Mouse (Mus musculus): ENCODE measurements around the gene Gm49601. TPM values are rescaled to one million over a fixed set of nuclear protein-coding genes. Genes with fewer than 3 reads are reported as not detected.
A peak's percentile ranks its signal among the peaks of the same experiment; 100 is the strongest.

The Gm49601 gene
- polyA plus RNA-seq, 1 experiment from 2014 or later, result 1.0 TPM

GRCm38 (mm10) chr16:18584901-18585510 is 41.2 kb downstream of the Gm49601 start:
- ATAC-seq (replicated peaks; ENCODE audit: insufficient number of reproducible peaks, low FRiP score, low TSS enrichment), result no peak
- peak overlapping the region; percentile 52 for H3K4me3 ChIP-seq (ENCODE audit: low read depth, low read length)
- peaks cover 98% of the 10 kb centered on the region for H3K27me3 ChIP-seq (ENCODE audit: control insufficient read depth, insufficient read depth, low read length)
- 24% methylated on average over 10 of the region's 10 CpGs for WGBS (ENCODE audit: insufficient replicate concordance)
- H3K9ac ChIP-seq (ENCODE audit: low read depth, low read length), result no peak overlapping the region
- H3K36me3 ChIP-seq (ENCODE audit: control insufficient read depth, insufficient read depth, low read length), result no peaks in the 10 kb centered on the region
- H3K27ac ChIP-seq (ENCODE audit: low read depth, low read length), result no peak overlapping the region
- H3K4me1 ChIP-seq (ENCODE audit: control insufficient read depth, insufficient read depth, low read length), result peaks cover 39% of the 10 kb centered on the region
- H3K4me2 ChIP-seq, result peak overlapping the region; percentile 86; the same call in 1 of the 2 replicates
- H3K9me3 ChIP-seq (replicated peaks; ENCODE audit: control insufficient read depth, low read length), result no peaks in the 10 kb centered on the region

DNA sequence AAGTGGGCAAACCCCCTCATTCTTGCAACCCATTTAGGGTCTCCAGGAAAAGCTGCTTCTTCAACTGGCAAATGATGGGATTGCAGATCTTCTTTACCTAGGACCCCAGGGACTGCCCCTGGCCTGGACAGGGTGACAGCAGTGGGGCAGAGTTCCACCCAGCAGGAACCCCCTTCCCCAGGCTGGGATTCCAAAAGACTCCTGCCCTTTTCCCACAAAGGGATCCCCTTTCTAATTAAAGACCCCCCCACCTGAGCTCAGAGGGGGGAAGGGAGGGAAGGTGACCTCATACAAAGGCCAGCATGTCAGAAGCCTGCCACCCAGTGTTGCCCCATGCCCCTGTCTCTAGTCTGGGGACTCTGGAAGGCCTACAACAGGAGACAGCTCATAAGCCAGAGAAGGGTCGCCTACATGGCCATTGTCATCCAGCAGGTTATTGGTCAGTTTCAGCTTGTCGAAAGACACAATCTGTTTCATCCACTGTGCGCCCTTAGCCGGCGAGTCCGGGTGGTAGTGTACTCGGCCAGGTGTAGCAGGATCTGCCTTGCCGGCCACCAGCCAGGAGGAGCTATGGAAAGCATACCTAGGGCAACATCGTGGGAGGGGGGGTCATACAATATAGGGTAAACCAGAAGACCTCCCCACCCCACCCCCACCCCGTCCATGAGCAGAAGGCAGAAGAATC is 42.4 kb downstream of the Gm49601 start:
- H3K4me2 ChIP-seq, result no peak overlapping the region
- peaks cover 95% of the 10 kb centered on the region for H3K27me3 ChIP-seq (ENCODE audit: control insufficient read depth, insufficient read depth, low read length)
- peaks cover 35% of the 10 kb centered on the region for H3K4me1 ChIP-seq (ENCODE audit: control insufficient read depth, insufficient read depth, low read length)
- WGBS (ENCODE audit: insufficient replicate concordance), result 30% methylated on average over 10 of the region's 10 CpGs
- H3K4me3 ChIP-seq (ENCODE audit: low read depth, low read length), result no peak overlapping the region
- no peak overlapping the region for H3K9ac ChIP-seq (ENCODE audit: low read depth, low read length)
- H3K27ac ChIP-seq (ENCODE audit: low read depth, low read length), result no peak overlapping the region
- ATAC-seq (replicated peaks; ENCODE audit: insufficient number of reproducible peaks, low FRiP score, low TSS enrichment), result no peak
- H3K36me3 ChIP-seq (ENCODE audit: control insufficient read depth, insufficient read depth, low read length), result no peaks in the 10 kb centered on the region
- H3K9me3 ChIP-seq (replicated peaks; ENCODE audit: control insufficient read depth, low read length), result no peaks in the 10 kb centered on the region

DNA sequence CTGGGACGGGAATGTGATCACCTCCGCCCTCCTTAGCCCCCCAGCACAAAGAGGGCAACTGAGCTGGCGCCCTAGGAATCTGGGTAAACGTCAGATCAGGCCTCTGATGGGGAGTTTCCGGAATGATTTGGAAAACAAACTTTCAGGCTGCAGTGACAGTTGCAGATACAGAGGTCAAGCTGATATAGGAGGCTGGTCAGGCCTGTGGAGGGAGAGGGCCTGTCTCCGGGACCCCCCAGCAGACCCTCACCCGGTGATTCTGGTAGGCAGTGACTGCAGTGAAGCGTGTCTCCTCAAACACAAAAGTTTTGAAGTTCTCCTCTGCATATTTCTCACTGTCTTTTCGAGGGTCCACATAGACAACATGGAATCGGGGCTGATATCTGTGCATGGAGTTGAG is 43.1 kb downstream of the Gm49601 start:
- Histone ChIP-seq H3K9ac (ENCODE audit: low read depth, low read length) (no peak overlapping the region), H3K9me3 (replicated peaks; ENCODE audit: control insufficient read depth, low read length) (no peaks in the 10 kb centered on the region), H3K4me1 (ENCODE audit: control insufficient read depth, insufficient read depth, low read length) (peaks cover 30% of the 10 kb centered on the region), H3K4me3 (ENCODE audit: low read depth, low read length) (no peak overlapping the region), H3K4me2 (no peak overlapping the region), H3K27ac (ENCODE audit: low read depth, low read length) (no peak overlapping the region), H3K36me3 (ENCODE audit: control insufficient read depth, insufficient read depth, low read length) (no peaks in the 10 kb centered on the region), H3K27me3 (ENCODE audit: control insufficient read depth, insufficient read depth, low read length) (peaks cover 91% of the 10 kb centered on the region)
- no peak for ATAC-seq (replicated peaks; ENCODE audit: insufficient number of reproducible peaks, low FRiP score, low TSS enrichment)
- WGBS (ENCODE audit: insufficient replicate concordance), result 18% methylated on average over 10 of the region's 10 CpGs

- no peak for ATAC-seq (replicated peaks; ENCODE audit: insufficient number of reproducible peaks, low FRiP score, low TSS enrichment)
- WGBS (ENCODE audit: insufficient replicate concordance), result 2% methylated on average over 48 of the region's 67 CpGs
Observed at GRCm38 (mm10) chr16:18582426-18583148, 43.6 kb downstream of the Gm49601 start.

GRCm38 (mm10) chr16:18581623-18582205 is 44.5 kb downstream of the Gm49601 start:
- Histone ChIP-seq H3K9me3 (replicated peaks; ENCODE audit: control insufficient read depth, low read length) (no peaks in the 10 kb centered on the region), H3K9ac (ENCODE audit: low read depth, low read length) (peak overlapping the region; percentile 36; the same call in 1 of the 2 replicates), H3K4me1 (ENCODE audit: control insufficient read depth, insufficient read depth, low read length) (peaks cover 23% of the 10 kb centered on the region), H3K36me3 (ENCODE audit: control insufficient read depth, insufficient read depth, low read length) (no peaks in the 10 kb centered on the region), H3K27ac (ENCODE audit: low read depth, low read length) (no peak overlapping the region), H3K27me3 (ENCODE audit: control insufficient read depth, insufficient read depth, low read length) (peaks cover 78% of the 10 kb centered on the region), H3K4me2 (peak overlapping the region; percentile 62), H3K4me3 (ENCODE audit: low read depth, low read length) (peak overlapping the region; percentile 43)
- WGBS (ENCODE audit: insufficient replicate concordance), result 3% methylated on average over 66 of the region's 66 CpGs
- ATAC-seq (replicated peaks; ENCODE audit: insufficient number of reproducible peaks, low FRiP score, low TSS enrichment), result no peak

More at GRCm38 (mm10) chr16:18582426-18583148, 43.6 kb downstream of the Gm49601 start:
- Histone ChIP-seq H3K4me3 (ENCODE audit: low read depth, low read length) (peak overlapping the region; percentile 43), H3K36me3 (ENCODE audit: control insufficient read depth, insufficient read depth, low read length) (no peaks in the 10 kb centered on the region), H3K4me2 (peak overlapping the region; percentile 62), H3K9me3 (replicated peaks; ENCODE audit: control insufficient read depth, low read length) (no peaks in the 10 kb centered on the region), H3K27ac (ENCODE audit: low read depth, low read length) (no peak overlapping the region), H3K9ac (ENCODE audit: low read depth, low read length) (peak overlapping the region; percentile 36; the same call in 1 of the 2 replicates), H3K4me1 (ENCODE audit: control insufficient read depth, insufficient read depth, low read length) (peaks cover 24% of the 10 kb centered on the region), H3K27me3 (ENCODE audit: control insufficient read depth, insufficient read depth, low read length) (peaks cover 86% of the 10 kb centered on the region)

- H3K4me3 ChIP-seq (ENCODE audit: low read depth, low read length), result peak overlapping the region; percentile 43
- no peaks in the 10 kb centered on the region for H3K9me3 ChIP-seq (replicated peaks; ENCODE audit: control insufficient read depth, low read length)
- no peak for ATAC-seq (replicated peaks; ENCODE audit: insufficient number of reproducible peaks, low FRiP score, low TSS enrichment)
- H3K36me3 ChIP-seq (ENCODE audit: control insufficient read depth, insufficient read depth, low read length), result no peaks in the 10 kb centered on the region
- WGBS (ENCODE audit: insufficient replicate concordance), result 13% methylated on average over 21 of the region's 21 CpGs
- H3K27me3 ChIP-seq (ENCODE audit: control insufficient read depth, insufficient read depth, low read length), result peaks cover 73% of the 10 kb centered on the region
- H3K27ac ChIP-seq (ENCODE audit: low read depth, low read length), result no peak overlapping the region
- H3K9ac ChIP-seq (ENCODE audit: low read depth, low read length), result no peak overlapping the region
- H3K4me1 ChIP-seq (ENCODE audit: control insufficient read depth, insufficient read depth, low read length), result peaks cover 18% of the 10 kb centered on the region
- H3K4me2 ChIP-seq, result peak overlapping the region; percentile 62
Observed at GRCm38 (mm10) chr16:18581050-18581622, 45.1 kb downstream of the Gm49601 start.

- Histone ChIP-seq H3K4me1 (ENCODE audit: control insufficient read depth, insufficient read depth, low read length) (peaks cover 12% of the 10 kb centered on the region), H3K4me3 (ENCODE audit: low read depth, low read length) (no peak overlapping the region), H3K36me3 (ENCODE audit: control insufficient read depth, insufficient read depth, low read length) (no peaks in the 10 kb centered on the region), H3K27ac (ENCODE audit: low read depth, low read length) (no peak overlapping the region), H3K9me3 (replicated peaks; ENCODE audit: control insufficient read depth, low read length) (no peaks in the 10 kb centered on the region), H3K9ac (ENCODE audit: low read depth, low read length) (no peak overlapping the region), H3K4me2 (no peak overlapping the region), H3K27me3 (ENCODE audit: control insufficient read depth, insufficient read depth, low read length) (peaks cover 65% of the 10 kb centered on the region)
- ATAC-seq (replicated peaks; ENCODE audit: insufficient number of reproducible peaks, low FRiP score, low TSS enrichment), result no peak
- 16% methylated on average over 2 of the region's 2 CpGs for WGBS (ENCODE audit: insufficient replicate concordance)
Observed at GRCm38 (mm10) chr16:18580389-18580788, 45.8 kb downstream of the Gm49601 start.

DNA sequence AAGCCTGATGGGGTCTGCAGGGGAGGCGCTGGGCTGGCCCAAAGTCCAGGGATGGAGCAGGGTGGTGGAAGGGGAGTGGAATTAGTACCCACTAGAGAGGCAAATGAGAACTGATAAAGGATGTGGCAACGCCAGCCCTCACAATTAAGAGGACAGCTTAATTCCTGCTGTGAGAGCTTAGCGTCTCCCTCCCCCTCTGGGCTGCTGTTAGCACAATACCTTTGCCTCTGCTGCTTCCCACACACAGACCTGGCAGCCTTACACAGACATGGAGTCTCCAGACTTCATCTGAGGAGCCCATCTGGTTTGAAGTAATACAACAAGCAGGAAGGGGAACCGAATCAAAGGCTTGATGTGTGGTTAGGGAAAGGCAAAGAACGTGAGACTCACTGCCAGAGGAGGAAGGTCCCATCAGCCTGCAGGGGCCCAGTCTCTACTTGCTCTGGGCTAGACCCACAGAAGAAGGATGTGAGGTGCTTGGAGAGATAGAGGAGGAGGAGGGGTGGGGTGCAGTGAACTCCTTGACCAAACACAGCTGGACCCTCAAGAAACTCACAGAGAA is 48.5 kb downstream of the Gm49601 start:
- no peak overlapping the region for H3K9ac ChIP-seq (ENCODE audit: low read depth, low read length)
- H3K27me3 ChIP-seq (ENCODE audit: control insufficient read depth, insufficient read depth, low read length), result peaks cover 38% of the 10 kb centered on the region
- no peaks in the 10 kb centered on the region for H3K36me3 ChIP-seq (ENCODE audit: control insufficient read depth, insufficient read depth, low read length)
- no peaks in the 10 kb centered on the region for H3K9me3 ChIP-seq (replicated peaks; ENCODE audit: control insufficient read depth, low read length)
- ATAC-seq (replicated peaks; ENCODE audit: insufficient number of reproducible peaks, low FRiP score, low TSS enrichment), result no peak
- peaks cover 12% of the 10 kb centered on the region for H3K4me1 ChIP-seq (ENCODE audit: control insufficient read depth, insufficient read depth, low read length)
- no peak overlapping the region for H3K4me3 ChIP-seq (ENCODE audit: low read depth, low read length)
- H3K27ac ChIP-seq (ENCODE audit: low read depth, low read length), result no peak overlapping the region
- no peak overlapping the region for H3K4me2 ChIP-seq
- 18% methylated on average over 5 of the region's 5 CpGs for WGBS (ENCODE audit: insufficient replicate concordance)

Measured in heart, embryonic 11.5 days (tissue).